Mouse (Mus musculus): ENCODE results near the gene Gm5414.

DNA sequence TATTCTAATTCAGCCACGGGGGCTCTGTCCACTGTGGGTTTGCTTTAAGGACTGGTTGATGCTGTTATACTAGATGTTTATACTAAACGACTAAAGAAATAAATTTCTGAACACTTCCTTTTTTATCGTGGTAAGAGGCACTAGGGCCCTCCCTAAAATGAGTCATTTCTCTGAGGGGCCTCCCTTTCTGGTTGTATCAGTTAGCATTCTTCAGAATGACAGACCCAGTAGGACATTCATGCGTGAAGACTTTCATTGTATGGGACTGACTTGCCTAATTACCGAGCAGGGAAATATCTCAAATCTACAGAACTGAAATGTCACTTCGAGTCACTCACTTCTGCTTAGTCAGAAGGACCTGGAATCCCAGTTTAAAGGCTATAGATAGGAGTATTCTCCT is 28.9 kb downstream of the Gm5414 start:
- no peak for TF ChIP-seq CTCF (IDR thresholded peaks at IDR 0.05; ENCODE audit: low read depth, low read length)
- no peak for TF ChIP-seq POLR2A (IDR thresholded peaks at IDR 0.05; ENCODE audit: insufficient read depth, low read length)
